ENCODE assay signal across 9 mouse cellular contexts in the genomic region with DNA sequence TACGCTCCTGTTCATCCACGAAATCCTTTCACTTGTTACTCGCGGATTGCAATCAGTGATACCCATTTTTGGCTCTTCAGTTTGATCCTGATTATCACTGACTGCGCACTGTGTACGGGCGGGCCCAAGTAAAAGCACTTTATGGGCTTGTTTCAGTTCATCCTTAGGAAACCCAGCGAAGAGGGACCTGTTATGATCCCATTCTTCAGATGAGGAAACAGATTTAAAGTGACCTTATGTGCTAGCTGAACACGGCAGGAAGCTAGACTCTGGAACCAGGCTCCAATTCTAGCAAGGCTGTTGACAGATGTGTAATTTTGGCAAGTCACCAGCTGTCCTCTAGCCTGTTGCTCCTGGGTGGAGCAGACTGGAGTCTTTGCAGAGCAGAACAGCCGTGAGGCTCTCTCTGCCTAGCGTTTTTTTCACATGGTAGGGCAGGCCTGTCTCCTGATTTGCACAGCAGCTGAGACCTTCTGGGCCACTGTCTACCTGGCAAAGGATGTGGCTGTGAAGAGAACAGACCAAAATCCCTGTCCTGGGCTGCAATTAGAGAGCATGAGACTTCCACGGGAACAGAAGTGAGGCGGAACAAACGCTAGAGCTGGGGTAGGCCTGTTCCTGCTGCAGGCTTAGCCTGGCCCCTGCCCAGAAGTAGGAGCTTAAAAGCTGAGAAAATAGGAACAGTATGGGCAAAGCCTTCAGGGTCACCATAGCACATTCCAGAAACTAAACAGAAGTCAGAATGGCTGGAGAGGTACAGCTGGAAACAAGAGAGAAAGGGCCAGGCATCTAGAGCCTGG. TPM values are rescaled to one million over a fixed set of nuclear protein-coding genes. Genes with fewer than 3 reads are reported as not detected.
DNase-seq lines count a peak whose midpoint lies in the region; ATAC-seq lines count a peak whose summit lies in the region.
"Had no signal": no experiment of that assay in that cellular context is flagged by ENCODE, and none has a peak within 500 bp of the region (broad histone marks: within the 10 kb centered on the region; RNA-seq: fewer than 3 reads in every experiment).

No protein-coding gene starts in this region.

- H3K36me3 ChIP-seq in limb, embryonic 10.5 days = no peaks in the 10 kb centered on the region
- no peaks in the 10 kb centered on the region for H3K36me3 ChIP-seq in midbrain, embryonic 13.5 days

- ATAC-seq in midbrain, embryonic 13.5 days = no peak
- no peak for ATAC-seq in granulocyte monocyte progenitor cell, adult 5-6 weeks (replicated peaks; ENCODE audit: poor library complexity, severe bottlenecking)
- ATAC-seq: Patski had no signal

- no peak overlapping the region for H3K27ac ChIP-seq in limb, embryonic 10.5 days
- H3K27ac ChIP-seq in midbrain, embryonic 13.5 days = no peak overlapping the region

- H3K27me3 ChIP-seq in limb, embryonic 10.5 days (ENCODE audit: low read depth, poor library complexity, severe bottlenecking) = peaks cover 78% of the 10 kb centered on the region
- H3K27me3 ChIP-seq in midbrain, embryonic 13.5 days = peaks cover 56% of the 10 kb centered on the region

- peak; percentile 21 for DNase-seq in urinary bladder, postnatal 14 days (ENCODE audit: low spot score)
- no peak for DNase-seq in urinary bladder, postnatal 25 days (ENCODE audit: low spot score)
- DNase-seq in heart, postnatal 10 days = peak; percentile 81 to 83
- DNase-seq in limb, embryonic 10.5 days (ENCODE audit: low spot score) = no peak
- DNase-seq in right cerebral cortex, adult 18-20 months = no peak
- DNase-seq in cerebellum, adult 9-11 months = no peak

- H3K4me2 ChIP-seq in midbrain, embryonic 13.5 days (replicated peaks) = peak overlapping the region; percentile 68

- peak overlapping the region; percentile 63 for H3K4me3 ChIP-seq in limb, embryonic 10.5 days
- H3K4me3 ChIP-seq in midbrain, embryonic 13.5 days (replicated peaks) = peak overlapping the region; percentile 51

- WGBS in limb, embryonic 10.5 days = 31% methylated on average over 14 of the region's 14 CpGs
- WGBS in midbrain, embryonic 13.5 days = 27% methylated on average over 14 of the region's 14 CpGs

- no peaks in the 10 kb centered on the region for H3K9me3 ChIP-seq in limb, embryonic 10.5 days (replicated peaks)
- H3K9me3 ChIP-seq in midbrain, embryonic 13.5 days = no peaks in the 10 kb centered on the region

- peaks cover 33% of the 10 kb centered on the region for H3K4me1 ChIP-seq in limb, embryonic 10.5 days
- peaks cover 45% of the 10 kb centered on the region for H3K4me1 ChIP-seq in midbrain, embryonic 13.5 days (replicated peaks)

- intact Hi-C loops in heart, postnatal 10 days (cut with DNase I) = no loop called here

- peak overlapping the region; percentile 52 for H3K9ac ChIP-seq in midbrain, embryonic 13.5 days (replicated peaks)

RNA-seq across cellular contexts. Expression of gene Efcc1, which starts 2.7 kb away (rescaled TPM):
- 1 to 10 TPM; 2.8 to 3.0 TPM for total RNA-seq in heart, postnatal 10 days (2021)
- polyA plus RNA-seq in limb, embryonic 10.5 days (2016; fragmentation: Nextera tagmentation; extraction: Ambion mirVana) = 0.08 and 0.18 TPM in 2 replicates
- 3.2 and 4.2 TPM in 2 replicates for polyA plus RNA-seq in midbrain, embryonic 13.5 days (2015; fragmentation: Nextera tagmentation; extraction: Ambion mirVana)
- 0.11 and 1.3 TPM in 2 replicates for total RNA-seq in granulocyte monocyte progenitor cell, adult 5-6 weeks (2014; fragmentation: Nextera tagmentation)
- 1.5 and 4.8 TPM in 2 replicates for total RNA-seq in granulocyte monocyte progenitor cell, adult 5-6 weeks (2017)

RNA-seq across cellular contexts. Expression of gene Gp9, which starts 44.5 kb away (rescaled TPM):
- 1 to 10 TPM in 1 of 2 experiments, under 1 TPM in 1; 0.72 to 1.3 TPM for total RNA-seq in heart, postnatal 10 days (2021)
- 1.6 and 2.1 TPM in 2 replicates for polyA plus RNA-seq in limb, embryonic 10.5 days (2016; fragmentation: Nextera tagmentation; extraction: Ambion mirVana)
- 0.54 and 1.1 TPM in 2 replicates for polyA plus RNA-seq in midbrain, embryonic 13.5 days (2015; fragmentation: Nextera tagmentation; extraction: Ambion mirVana)
- 0.88 TPM in 1 of 2 replicates, not detected in the other for total RNA-seq in granulocyte monocyte progenitor cell, adult 5-6 weeks (2014; fragmentation: Nextera tagmentation)
- total RNA-seq in granulocyte monocyte progenitor cell, adult 5-6 weeks (2017) = 0.30 TPM in 1 of 2 replicates, not detected in the other
- polyA plus RNA-seq: Patski had no signal

Comparison
In these comparisons a context has a peak if more than half of its experiments do, and no peak if none do; other contexts are left out.
1. DNase-seq: peak in urinary bladder, postnatal 14 days (single experiment) and heart, postnatal 10 days (2 of 2); none in urinary bladder, postnatal 25 days (single experiment), limb, embryonic 10.5 days (single experiment), right cerebral cortex, adult 18-20 months (single experiment) and cerebellum, adult 9-11 months (single experiment).